Mouse (Mus musculus): Measurements from ENCODE around the gene Ccl21b. TPM values are rescaled to one million over a fixed set of nuclear protein-coding genes. Genes with fewer than 3 reads are reported as not detected.
"Not testable (repeated sequence)": the region's sequence is repeated elsewhere in the genome, so short reads cannot be mapped to it uniquely, and the experiment has no call there.

Gene Ccl21b
- not detected in 2 replicates for polyA plus RNA-seq (2012; rRNA removed)

- not testable (repeated sequence) for DNase-seq (ENCODE audit: extremely low spot score in 1 of 2, low spot score in 1 of 2)
Measured at GRCm38 (mm10) chr4:42255467-42255866, at the start of gene Ccl21b. TSS of gene Ccl21b (plus strand) at chr4:42255767.

- DNase-seq (ENCODE audit: extremely low spot score in 1 of 2, low spot score in 1 of 2), result not testable (repeated sequence)
Measured at GRCm38 (mm10) chr4:42240339-42240738, 15.2 kb upstream of the Ccl21b start, which contains the start of gene Gm10600. TSS of gene Gm10600 (plus strand) at chr4:42240639.

GRCm38 (mm10) chr4:42293967-42294366 is 38.4 kb downstream of the Ccl21b start, which contains the start of gene Gm21953:
TSS of gene Gm21953 (plus strand) at chr4:42294267.
- DNase-seq (ENCODE audit: extremely low spot score in 1 of 2, low spot score in 1 of 2), result not testable (repeated sequence)

Other genes starting within 250 kb of the Ccl21b start
- 1.8 and 2.5 TPM in 2 replicates for gene Gm21093, start 221.0 kb upstream of the Ccl21b start, polyA plus RNA-seq (2012; rRNA removed)
- gene Gm3893, start 164.6 kb upstream of the Ccl21b start, polyA plus RNA-seq (2012; rRNA removed), result not detected in 2 replicates
- 0.63 and 0.80 TPM in 2 replicates for gene Gm13304, start 140.9 kb upstream of the Ccl21b start, polyA plus RNA-seq (2012; rRNA removed)
- gene Gm13306, start 102.3 kb upstream of the Ccl21b start, polyA plus RNA-seq (2012; rRNA removed), result 4.6 and 7.3 TPM in 2 replicates
- 0.32 and 0.53 TPM in 2 replicates for gene Gm13305, start 87.2 kb upstream of the Ccl21b start, polyA plus RNA-seq (2012; rRNA removed)
- not detected in 2 replicates for gene Gm10600, start 15.1 kb upstream of the Ccl21b start, polyA plus RNA-seq (2012; rRNA removed)
- gene Gm21953, start 38.5 kb downstream of the Ccl21b start, polyA plus RNA-seq (2012; rRNA removed), result not detected in 2 replicates
- gene Fam205a3, start 62.6 kb downstream of the Ccl21b start, polyA plus RNA-seq (2012; rRNA removed), result 0.66 TPM in 1 of 2 replicates, not detected in the other
- not detected in 2 replicates for gene Gm21586, start 183.6 kb downstream of the Ccl21b start, polyA plus RNA-seq (2012; rRNA removed)
- gene Gm2163, start 211.0 kb downstream of the Ccl21b start, polyA plus RNA-seq (2012; rRNA removed), result 1.1 and 1.3 TPM in 2 replicates